ENCODE assay signal across 27 mouse cellular contexts in genomic region chr7:30965677-30966076, GRCm38 (mm10). TPM values are rescaled to one million over a fixed set of nuclear protein-coding genes. Genes with fewer than 3 reads are reported as not detected.
DNase-seq lines count a peak whose midpoint lies in the region; ATAC-seq and TF ChIP-seq lines count a peak whose summit lies in the region.
"Had no signal": no experiment of that assay in that cellular context is flagged by ENCODE, and none has a peak within 500 bp of the region (broad histone marks: within the 10 kb centered on the region; RNA-seq: fewer than 3 reads in every experiment).

No protein-coding gene starts in this region.

- peaks cover 9% of the 10 kb centered on the region; the same call in 1 of the 2 replicates for H3K4me1 ChIP-seq in forebrain, embryonic 10.5 days
- H3K4me1 ChIP-seq in forebrain, embryonic 15.5 days: no peaks in the 10 kb centered on the region
- H3K4me1 ChIP-seq in hindbrain, embryonic 12.5 days: no peaks in the 10 kb centered on the region
- H3K4me1 ChIP-seq in hindbrain, embryonic 11.5 days (replicated peaks; ENCODE audit: control insufficient read depth, insufficient read depth, low read length): no peaks in the 10 kb centered on the region
- peaks cover 7% of the 10 kb centered on the region for H3K4me1 ChIP-seq in testis, adult 2 months (ENCODE audit: control insufficient read depth, insufficient read depth, low read length)
- H3K4me1 ChIP-seq in limb, embryonic 10.5 days: peaks cover 19% of the 10 kb centered on the region
- H3K4me1 ChIP-seq: embryonic facial prominence, embryonic 12.5 days; forebrain, embryonic 12.5 days had no signal

- peak overlapping the region; percentile 22; the same call in 1 of the 2 replicates for H3K27ac ChIP-seq in forebrain, embryonic 10.5 days
- H3K27ac ChIP-seq in forebrain, embryonic 15.5 days (replicated peaks): no peak overlapping the region
- H3K27ac ChIP-seq in hindbrain, embryonic 12.5 days: no peak overlapping the region
- H3K27ac ChIP-seq in hindbrain, embryonic 11.5 days (ENCODE audit: low read depth, low read length): no peak overlapping the region
- peak overlapping the region; percentile 69 for H3K27ac ChIP-seq in testis, adult 2 months (ENCODE audit: control insufficient read depth, insufficient read depth, low read depth, low read length)
- 0 out of 2 replicates have a peak overlapping the region, but pooled peaks have one; percentile 36 for H3K27ac ChIP-seq in limb, embryonic 10.5 days
- H3K27ac ChIP-seq: embryonic facial prominence, embryonic 10.5 days; embryonic facial prominence, embryonic 12.5 days; forebrain, embryonic 12.5 days had no signal

- 78% methylated on average over 14 of the region's 14 CpGs for WGBS in forebrain, embryonic 10.5 days
- 70% methylated on average over 14 of the region's 14 CpGs for WGBS in forebrain, embryonic 15.5 days
- WGBS in hindbrain, embryonic 12.5 days: 67% methylated on average over 14 of the region's 14 CpGs
- WGBS in hindbrain, embryonic 11.5 days: 65% methylated on average over 14 of the region's 14 CpGs
- 91% methylated on average over 14 of the region's 14 CpGs for WGBS in limb, embryonic 10.5 days

- no peaks in the 10 kb centered on the region for H3K9me3 ChIP-seq in forebrain, embryonic 10.5 days
- no peaks in the 10 kb centered on the region for H3K9me3 ChIP-seq in forebrain, embryonic 15.5 days
- H3K9me3 ChIP-seq in hindbrain, embryonic 12.5 days (replicated peaks): no peaks in the 10 kb centered on the region
- no peaks in the 10 kb centered on the region for H3K9me3 ChIP-seq in hindbrain, embryonic 11.5 days (ENCODE audit: control insufficient read depth, low read length)
- H3K9me3 ChIP-seq in limb, embryonic 10.5 days (replicated peaks): no peaks in the 10 kb centered on the region
- H3K9me3 ChIP-seq: embryonic facial prominence, embryonic 10.5 days; embryonic facial prominence, embryonic 12.5 days; forebrain, embryonic 12.5 days; G1E had no signal

- no peak for TF ChIP-seq CTCF in testis, adult 2 months (IDR thresholded peaks at IDR 0.05; ENCODE audit: control insufficient read depth, insufficient read depth, insufficient replicate concordance, low read depth, low read length)

- no peak overlapping the region for H3K9ac ChIP-seq in forebrain, embryonic 15.5 days (replicated peaks)
- 0 out of 2 replicates have a peak overlapping the region, but pooled peaks have one; percentile 15 for H3K9ac ChIP-seq in hindbrain, embryonic 12.5 days
- no peak overlapping the region for H3K9ac ChIP-seq in hindbrain, embryonic 11.5 days (ENCODE audit: low read depth, low read length)
- H3K9ac ChIP-seq: embryonic facial prominence, embryonic 12.5 days; forebrain, embryonic 12.5 days had no signal

- peaks cover 78% of the 10 kb centered on the region for H3K36me3 ChIP-seq in forebrain, embryonic 10.5 days (replicated peaks)
- H3K36me3 ChIP-seq in forebrain, embryonic 15.5 days: no peaks in the 10 kb centered on the region
- H3K36me3 ChIP-seq in hindbrain, embryonic 12.5 days: no peaks in the 10 kb centered on the region
- H3K36me3 ChIP-seq in hindbrain, embryonic 11.5 days (ENCODE audit: control insufficient read depth, insufficient read depth, low read length): no peaks in the 10 kb centered on the region
- H3K36me3 ChIP-seq in testis, adult 2 months (ENCODE audit: control insufficient read depth, insufficient read depth, low read length): no peaks in the 10 kb centered on the region
- H3K36me3 ChIP-seq in limb, embryonic 10.5 days: peaks cover 12% of the 10 kb centered on the region; the same call in 1 of the 2 replicates
- H3K36me3 ChIP-seq: G1E had no signal

- no peak for ATAC-seq in forebrain, embryonic 15.5 days (replicated peaks)
- no peak for ATAC-seq in hindbrain, embryonic 12.5 days (ENCODE audit: low FRiP score)
- no peak for ATAC-seq in hindbrain, embryonic 11.5 days (ENCODE audit: low FRiP score)
- ATAC-seq: activated CD4-positive, CD25-positive, alpha-beta regulatory T cell, adult 4 months; CD4-positive, CD25-positive, alpha-beta regulatory T cell, adult 4 months; forebrain, embryonic 14.5 days; Patski had no signal

- H3K27me3 ChIP-seq in forebrain, embryonic 10.5 days (ENCODE audit: poor library complexity, severe bottlenecking): no peaks in the 10 kb centered on the region
- H3K27me3 ChIP-seq in forebrain, embryonic 15.5 days: no peaks in the 10 kb centered on the region
- no peaks in the 10 kb centered on the region for H3K27me3 ChIP-seq in hindbrain, embryonic 12.5 days
- H3K27me3 ChIP-seq in hindbrain, embryonic 11.5 days (ENCODE audit: control insufficient read depth, insufficient read depth, low read length): no peaks in the 10 kb centered on the region
- H3K27me3 ChIP-seq in testis, adult 2 months (ENCODE audit: control insufficient read depth, insufficient read depth, low read length): no peaks in the 10 kb centered on the region
- H3K27me3 ChIP-seq in limb, embryonic 10.5 days (ENCODE audit: low read depth, poor library complexity, severe bottlenecking): no peaks in the 10 kb centered on the region
- H3K27me3 ChIP-seq: CH12.LX; embryonic facial prominence, embryonic 12.5 days; forebrain, embryonic 12.5 days; Patski had no signal

- no peak overlapping the region for H3K4me3 ChIP-seq in forebrain, embryonic 10.5 days
- no peak overlapping the region for H3K4me3 ChIP-seq in forebrain, embryonic 15.5 days
- H3K4me3 ChIP-seq in hindbrain, embryonic 12.5 days: no peak overlapping the region
- no peak overlapping the region for H3K4me3 ChIP-seq in hindbrain, embryonic 11.5 days (ENCODE audit: low read depth, low read length)
- no peak overlapping the region for H3K4me3 ChIP-seq in testis, adult 2 months (ENCODE audit: control insufficient read depth, low read depth, low read length)
- H3K4me3 ChIP-seq in limb, embryonic 10.5 days: no peak overlapping the region
- H3K4me3 ChIP-seq: embryonic facial prominence, embryonic 10.5 days; embryonic facial prominence, embryonic 12.5 days; forebrain, embryonic 12.5 days had no signal

- no peak for TF ChIP-seq POLR2A in testis, adult 2 months (IDR thresholded peaks at IDR 0.05; ENCODE audit: control insufficient read depth, low read depth, low read length)

- no peak for DNase-seq in forebrain, embryonic 10.5 days (ENCODE audit: extremely low spot score, low spot score)
- DNase-seq in hindbrain, embryonic 11.5 days (ENCODE audit: low spot score): no peak
- no peak for DNase-seq in testis, postnatal 10 days (ENCODE audit: low spot score)
- no peak for DNase-seq in limb, embryonic 10.5 days (ENCODE audit: low spot score)
- DNase-seq: adrenal gland, adult 8-10 months; adrenal gland, postnatal 14 days; adrenal gland, postnatal 36 days; B cell, adult 2 months; cerebellum, adult 11-12 months; cerebellum, adult 2 months; cerebellum, adult 9-10 months; cerebellum, postnatal 10 days; cerebellum, postnatal 25 days had no signal

- no peak overlapping the region for H3K4me2 ChIP-seq in forebrain, embryonic 15.5 days (replicated peaks)
- no peak overlapping the region for H3K4me2 ChIP-seq in hindbrain, embryonic 12.5 days (replicated peaks)
- no peak overlapping the region for H3K4me2 ChIP-seq in hindbrain, embryonic 11.5 days (replicated peaks; ENCODE audit: low read depth, low read length)
- H3K4me2 ChIP-seq: embryonic facial prominence, embryonic 12.5 days; forebrain, embryonic 12.5 days had no signal

RNA-seq across cellular contexts. Expression of gene Lsr, which starts 7.6 kb away (rescaled TPM):
- 41.9 and 45.9 TPM in 2 replicates for polyA plus RNA-seq in forebrain, embryonic 10.5 days (2016; fragmentation: Nextera tagmentation; extraction: Ambion mirVana)
- polyA plus RNA-seq in forebrain, embryonic 15.5 days (2015; fragmentation: Nextera tagmentation; extraction: Ambion mirVana): 16.0 and 20.0 TPM in 2 replicates
- 16.6 and 20.2 TPM in 2 replicates for polyA plus RNA-seq in hindbrain, embryonic 12.5 days (2016; fragmentation: Nextera tagmentation; extraction: Ambion mirVana)
- 12.8 and 13.4 TPM in 2 replicates for polyA plus RNA-seq in hindbrain, embryonic 11.5 days (2014; fragmentation: Nextera tagmentation; extraction: Ambion mirVana)
- polyA plus RNA-seq in testis, adult 2 months (2012; rRNA removed): 24.4 and 30.2 TPM in 2 replicates
- 28.9 and 31.3 TPM in 2 replicates for polyA plus RNA-seq in limb, embryonic 10.5 days (2016; fragmentation: Nextera tagmentation; extraction: Ambion mirVana)
- polyA plus RNA-seq: G1E had no signal

RNA-seq across cellular contexts. Expression of gene Fam187b, which starts 7.9 kb away (rescaled TPM):
- polyA plus RNA-seq in forebrain, embryonic 10.5 days (2016; fragmentation: Nextera tagmentation; extraction: Ambion mirVana): 2.1 and 2.3 TPM in 2 replicates
- polyA plus RNA-seq in forebrain, embryonic 15.5 days (2015; fragmentation: Nextera tagmentation; extraction: Ambion mirVana): 0.34 and 0.62 TPM in 2 replicates
- 0.89 and 1.4 TPM in 2 replicates for polyA plus RNA-seq in hindbrain, embryonic 12.5 days (2016; fragmentation: Nextera tagmentation; extraction: Ambion mirVana)
- polyA plus RNA-seq in hindbrain, embryonic 11.5 days (2014; fragmentation: Nextera tagmentation; extraction: Ambion mirVana): 0.59 and 1.1 TPM in 2 replicates
- polyA plus RNA-seq in testis, adult 2 months (2012; rRNA removed): 524 and 525 TPM in 2 replicates
- polyA plus RNA-seq in limb, embryonic 10.5 days (2016; fragmentation: Nextera tagmentation; extraction: Ambion mirVana): 1.0 and 1.3 TPM in 2 replicates

RNA-seq across cellular contexts. Expression of gene Usf2, which starts 9.1 kb away (rescaled TPM):
- polyA plus RNA-seq in forebrain, embryonic 10.5 days (2016; fragmentation: Nextera tagmentation; extraction: Ambion mirVana): 24.1 and 25.6 TPM in 2 replicates
- polyA plus RNA-seq in forebrain, embryonic 15.5 days (2015; fragmentation: Nextera tagmentation; extraction: Ambion mirVana): 24.8 and 28.9 TPM in 2 replicates
- 29.7 and 32.7 TPM in 2 replicates for polyA plus RNA-seq in hindbrain, embryonic 12.5 days (2016; fragmentation: Nextera tagmentation; extraction: Ambion mirVana)
- polyA plus RNA-seq in hindbrain, embryonic 11.5 days (2014; fragmentation: Nextera tagmentation; extraction: Ambion mirVana): 23.5 and 25.4 TPM in 2 replicates
- 27.0 and 31.3 TPM in 2 replicates for polyA plus RNA-seq in testis, adult 2 months (2012; rRNA removed)
- 28.7 and 33.5 TPM in 2 replicates for polyA plus RNA-seq in limb, embryonic 10.5 days (2016; fragmentation: Nextera tagmentation; extraction: Ambion mirVana)

RNA-seq across cellular contexts. Expression of gene Hamp, which starts 21.8 kb away (rescaled TPM):
- not detected in 2 replicates for polyA plus RNA-seq in forebrain, embryonic 10.5 days (2016; fragmentation: Nextera tagmentation; extraction: Ambion mirVana)
- polyA plus RNA-seq in forebrain, embryonic 15.5 days (2015; fragmentation: Nextera tagmentation; extraction: Ambion mirVana): not detected in 2 replicates
- not detected in 2 replicates for polyA plus RNA-seq in hindbrain, embryonic 12.5 days (2016; fragmentation: Nextera tagmentation; extraction: Ambion mirVana)
- polyA plus RNA-seq in hindbrain, embryonic 11.5 days (2014; fragmentation: Nextera tagmentation; extraction: Ambion mirVana): not detected in 2 replicates
- polyA plus RNA-seq in testis, adult 2 months (2012; rRNA removed): not detected in 2 replicates
- not detected in 2 replicates for polyA plus RNA-seq in limb, embryonic 10.5 days (2016; fragmentation: Nextera tagmentation; extraction: Ambion mirVana)
- polyA plus RNA-seq: activated CD4-positive, CD25-positive, alpha-beta regulatory T cell, adult 4 months; CD4-positive, CD25-positive, alpha-beta regulatory T cell, adult 4 months; cerebellum, adult 2 months; cortical plate, adult 2 months; embryonic facial prominence, embryonic 10.5 days; embryonic facial prominence, embryonic 12.5 days; embryonic facial prominence, embryonic 14.5 days; forebrain, embryonic 12.5 days; forebrain, embryonic 14.5 days; G1E; Patski had no signal

RNA-seq across cellular contexts. Expression of gene Hamp2, which starts 41.2 kb away (rescaled TPM):
- not detected in 2 replicates for polyA plus RNA-seq in forebrain, embryonic 10.5 days (2016; fragmentation: Nextera tagmentation; extraction: Ambion mirVana)
- polyA plus RNA-seq in forebrain, embryonic 15.5 days (2015; fragmentation: Nextera tagmentation; extraction: Ambion mirVana): not detected in 2 replicates
- polyA plus RNA-seq in hindbrain, embryonic 12.5 days (2016; fragmentation: Nextera tagmentation; extraction: Ambion mirVana): not detected in 2 replicates
- polyA plus RNA-seq in hindbrain, embryonic 11.5 days (2014; fragmentation: Nextera tagmentation; extraction: Ambion mirVana): not detected in 2 replicates
- 0.38 and 1.5 TPM in 2 replicates for polyA plus RNA-seq in testis, adult 2 months (2012; rRNA removed)
- not detected in 2 replicates for polyA plus RNA-seq in limb, embryonic 10.5 days (2016; fragmentation: Nextera tagmentation; extraction: Ambion mirVana)
- polyA plus RNA-seq: activated CD4-positive, CD25-positive, alpha-beta regulatory T cell, adult 4 months; CD4-positive, CD25-positive, alpha-beta regulatory T cell, adult 4 months; cerebellum, adult 2 months; cortical plate, adult 2 months; embryonic facial prominence, embryonic 10.5 days; embryonic facial prominence, embryonic 12.5 days; embryonic facial prominence, embryonic 14.5 days; forebrain, embryonic 12.5 days; forebrain, embryonic 14.5 days; G1E; Patski had no signal

Comparison
In these comparisons a context has a peak if more than half of its experiments do, and no peak if none do; other contexts are left out.
1. H3K27ac ChIP-seq: peak in forebrain, embryonic 10.5 days (single experiment), testis, adult 2 months (single experiment) and limb, embryonic 10.5 days (single experiment); none in forebrain, embryonic 15.5 days (single experiment), hindbrain, embryonic 12.5 days (single experiment) and hindbrain, embryonic 11.5 days (single experiment).
2. RNA of gene Fam187b, which starts 7.9 kb away (polyA plus RNA-seq): 524 to 525 TPM in testis, adult 2 months; 2.1 to 2.3 TPM in forebrain, embryonic 10.5 days, 0.89 to 1.4 TPM in hindbrain, embryonic 12.5 days, 1.0 to 1.3 TPM in limb, embryonic 10.5 days, 0.34 to 0.62 TPM in forebrain, embryonic 15.5 days and 0.59 to 1.1 TPM in hindbrain, embryonic 11.5 days; every median in the first group is over 100 times any median in the second.